ENCODE assay signal across 8 mouse cellular contexts in genomic region chr5:114608516-114608915, GRCm38 (mm10). TPM values are rescaled to one million over a fixed set of nuclear protein-coding genes. Genes with fewer than 3 reads are reported as not detected.
DNase-seq lines count a peak whose midpoint lies in the region; ATAC-seq and TF ChIP-seq lines count a peak whose summit lies in the region.

No protein-coding gene starts in this region.

- H3K4me3 ChIP-seq in heart, postnatal 0 days (ENCODE audit: low read depth, low read length): no peak overlapping the region
- no peak overlapping the region for H3K4me3 ChIP-seq in heart, embryonic 10.5 days
- H3K4me3 ChIP-seq in limb, embryonic 14.5 days (replicated peaks; ENCODE audit: low read length): 0 out of 2 replicates have a peak overlapping the region, but pooled peaks have one; percentile 1

- TF ChIP-seq CTCF in heart, postnatal 0 days (IDR thresholded peaks at IDR 0.05; ENCODE audit: low read depth): peak; percentile 88

- no peaks in the 10 kb centered on the region for H3K9me3 ChIP-seq in heart, postnatal 0 days (replicated peaks; ENCODE audit: control insufficient read depth, low read length)
- no peaks in the 10 kb centered on the region for H3K9me3 ChIP-seq in heart, embryonic 10.5 days
- no peaks in the 10 kb centered on the region for H3K9me3 ChIP-seq in limb, embryonic 14.5 days (ENCODE audit: control insufficient read depth, low read length)

- 12% methylated on average over 12 of the region's 12 CpGs for whole genome bisulfite sequencing in heart, postnatal 0 days
- WGBS in heart, embryonic 10.5 days: 5% methylated on average over 12 of the region's 12 CpGs
- WGBS in limb, embryonic 14.5 days: 7% methylated on average over 12 of the region's 12 CpGs

- peak; percentile 51 for DNase-seq in heart, postnatal 0 days (ENCODE audit: low spot score)
- no peak for DNase-seq in heart, embryonic 10.5 days (ENCODE audit: low spot score)
- peak; percentile 78 for DNase-seq in cerebellum, adult 9-10 months
- DNase-seq in frontal cortex, postnatal 25 days (ENCODE audit: low spot score in 2 of 2): peak; percentile 71 to 77
- peak; percentile 76 for DNase-seq in kidney, adult 9 months
- DNase-seq in limb, embryonic 14.5 days (ENCODE audit: low spot score): peak; percentile 66
- peak; percentile 93 for DNase-seq in neural tube, embryonic 10.5 days (ENCODE audit: extremely low spot score, low spot score)
- peak; percentile 93 for DNase-seq in testis, postnatal 10 days (ENCODE audit: low spot score)

- H3K27ac ChIP-seq in heart, postnatal 0 days (ENCODE audit: low read depth): no peak overlapping the region
- H3K27ac ChIP-seq in heart, embryonic 10.5 days: no peak overlapping the region
- H3K27ac ChIP-seq in limb, embryonic 14.5 days (replicated peaks; ENCODE audit: low read depth, low read length): no peak overlapping the region

- TF ChIP-seq EP300 in heart, postnatal 0 days (IDR thresholded peaks at IDR 0.05; ENCODE audit: low read depth): no peak

- TF ChIP-seq POLR2A in limb, embryonic 14.5 days (IDR thresholded peaks at IDR 0.05; ENCODE audit: borderline replicate concordance, extremely low read depth, insufficient read depth, insufficient read length): 0 out of 2 replicates have a peak, but pooled peaks have one; percentile 16

- no peak for ATAC-seq in heart, postnatal 0 days (ENCODE audit: insufficient read depth, low read depth)
- ATAC-seq in limb, embryonic 14.5 days (ENCODE audit: low FRiP score, low read depth): no peak

- no peak overlapping the region for H3K4me2 ChIP-seq in heart, postnatal 0 days (ENCODE audit: low read depth, low read length)
- H3K4me2 ChIP-seq in limb, embryonic 14.5 days (replicated peaks; ENCODE audit: low read depth, low read length, severe bottlenecking): peak overlapping the region; percentile 28; the same call in 1 of the 2 replicates

- H3K36me3 ChIP-seq in heart, postnatal 0 days (replicated peaks; ENCODE audit: control insufficient read depth, insufficient read depth, low read length): no peaks in the 10 kb centered on the region
- H3K36me3 ChIP-seq in heart, embryonic 10.5 days: no peaks in the 10 kb centered on the region; the same call in 1 of the 2 replicates
- no peaks in the 10 kb centered on the region for H3K36me3 ChIP-seq in limb, embryonic 14.5 days (ENCODE audit: control insufficient read depth, insufficient read depth, low read length)

- peaks cover 16% of the 10 kb centered on the region for H3K4me1 ChIP-seq in heart, postnatal 0 days (ENCODE audit: control insufficient read depth, insufficient read depth)
- peaks cover 45% of the 10 kb centered on the region for H3K4me1 ChIP-seq in heart, embryonic 10.5 days
- peaks cover 27% of the 10 kb centered on the region for H3K4me1 ChIP-seq in limb, embryonic 14.5 days (ENCODE audit: control insufficient read depth, insufficient read depth, low read length)

- no peak overlapping the region for H3K9ac ChIP-seq in heart, postnatal 0 days (replicated peaks; ENCODE audit: low read depth, low read length)
- H3K9ac ChIP-seq in limb, embryonic 14.5 days (ENCODE audit: low read depth, low read length, severe bottlenecking): no peak overlapping the region

- H3K27me3 ChIP-seq in heart, postnatal 0 days (ENCODE audit: control insufficient read depth, insufficient read depth, low read length): no peaks in the 10 kb centered on the region
- peaks cover 48% of the 10 kb centered on the region for H3K27me3 ChIP-seq in heart, embryonic 10.5 days (ENCODE audit: insufficient read depth, poor library complexity, severe bottlenecking)
- 0 out of 2 replicates have a peak, but pooled peaks cover 5% of the 10 kb centered on the region for H3K27me3 ChIP-seq in limb, embryonic 14.5 days (ENCODE audit: control insufficient read depth, insufficient read depth, low read length)

RNA-seq across cellular contexts. Expression of gene Fam222a, which starts 40.7 kb away (rescaled TPM):
- 0.97 and 5.0 TPM in 2 replicates for total RNA-seq in heart, postnatal 0 days (2014; rRNA removed; ENCODE audit: low replicate concordance)
- 0.97 and 1.3 TPM in 2 replicates for polyA plus RNA-seq in heart, postnatal 0 days (2015; fragmentation: Nextera tagmentation; extraction: Ambion mirVana)
- polyA plus RNA-seq in heart, embryonic 10.5 days (2016; fragmentation: Nextera tagmentation; extraction: Ambion mirVana): 0.60 and 1.5 TPM in 2 replicates
- polyA plus RNA-seq in limb, embryonic 14.5 days (2012; rRNA removed): 1.5 and 2.2 TPM in 2 replicates
- polyA plus RNA-seq in limb, embryonic 14.5 days (2014; fragmentation: Nextera tagmentation; extraction: Ambion mirVana): 0.86 and 1.1 TPM in 2 replicates

RNA-seq across cellular contexts. Expression of gene Trpv4, which starts 49.7 kb away (rescaled TPM):
- 2.3 and 3.4 TPM in 2 replicates for total RNA-seq in heart, postnatal 0 days (2014; rRNA removed; ENCODE audit: low replicate concordance)
- polyA plus RNA-seq in heart, postnatal 0 days (2015; fragmentation: Nextera tagmentation; extraction: Ambion mirVana): 0.87 and 0.93 TPM in 2 replicates
- 1.1 TPM in 2 replicates for polyA plus RNA-seq in heart, embryonic 10.5 days (2016; fragmentation: Nextera tagmentation; extraction: Ambion mirVana)
- polyA plus RNA-seq in limb, embryonic 14.5 days (2012; rRNA removed): 44.9 and 68.2 TPM in 2 replicates
- 12.9 TPM in 2 replicates for polyA plus RNA-seq in limb, embryonic 14.5 days (2014; fragmentation: Nextera tagmentation; extraction: Ambion mirVana)
